Mouse (Mus musculus): Measurements from ENCODE around the gene Rasgrp3.

GRCm38 (mm10) chr17:75434871-75435270 is 825 bp upstream of the Rasgrp3 start:
- TF ChIP-seq CTCF (conservative IDR thresholded peaks at IDR 0.05; ENCODE audit: low read length) (no peak), POU5F1 (IDR thresholded peaks at IDR 0.05; ENCODE audit: borderline replicate concordance, low read length) (no peak)
